Mouse (Mus musculus) hindbrain, embryonic 16.5 days (tissue): ENCODE measurements around the gene Gm17545. TPM values are rescaled to one million over a fixed set of nuclear protein-coding genes. Genes with fewer than 3 reads are reported as not detected.

ENCODE experiments used
- ATAC-seq: fragments of 200-750 bp; cut with Nextera tagmentation; 2 replicates; pipeline ENCODE4 v1.8.0; 2017; ENCODE audit warnings: moderate TSS enrichment, moderate library complexity
- H3K27ac ChIP-seq: fragments of 300-500 bp; sonication (generic); 2 replicates; pipeline ENCODE4 v1.5.1; 2014; ENCODE audit warnings: low read depth, mild to moderate bottlenecking, control low read depth, low read length, moderate library complexity
- H3K27me3 ChIP-seq: fragments of 300-500 bp; sonication (generic); replicated peaks from 2 replicates; pipeline ENCODE4 v1.6.1; 2014; ENCODE audit warnings: low read length; ENCODE audit not compliant: control insufficient read depth, insufficient read depth
- H3K36me3 ChIP-seq: fragments of 300-500 bp; sonication (generic); 2 replicates; pipeline ENCODE4 v1.6.1; 2014; ENCODE audit warnings: mild to moderate bottlenecking, low read length, moderate library complexity, mixed read lengths; ENCODE audit not compliant: control insufficient read depth, insufficient read depth
- H3K4me1 ChIP-seq: fragments of 300-500 bp; sonication (generic); 2 replicates; pipeline ENCODE4 v1.6.1; 2014; ENCODE audit warnings: low read depth, low read length; ENCODE audit not compliant: control insufficient read depth, insufficient read depth
- H3K4me2 ChIP-seq: fragments of 300-500 bp; sonication (generic); 2 replicates; pipeline ENCODE4 v1.6.1; 2014; ENCODE audit warnings: mild to moderate bottlenecking, low read length, control low read depth, moderate library complexity
- H3K4me3 ChIP-seq: fragments of 300-500 bp; sonication (generic); 2 replicates; pipeline ENCODE4 v1.5.1; 2014; ENCODE audit warnings: mild to moderate bottlenecking, low read length, control low read depth, moderate library complexity
- H3K9ac ChIP-seq: fragments of 300-500 bp; sonication (generic); 2 replicates; pipeline ENCODE4 v1.6.1; 2014; ENCODE audit warnings: low read depth, mild to moderate bottlenecking, control low read depth, low read length, moderate library complexity
- H3K9me3 ChIP-seq: fragments of 300-500 bp; sonication (generic); 2 replicates; pipeline ENCODE4 v1.6.1; 2014; ENCODE audit warnings: mild to moderate bottlenecking, low read length, moderate library complexity; ENCODE audit not compliant: control insufficient read depth
- WGBS: fragments of 180-500 bp; shearing (Covaris S2); extraction: QIAGEN DNeasy Blood & Tissue Kit; methylation state at CpG from one replicate; pipeline ENCODE4 v1.1.7; 2014; 5-methylcytosine and 5-hydroxymethylcytosine counted together
- polyA plus RNA-seq: library from polyadenylated mRNA; unstranded; fragments of >200 nt; fragmentation: Nextera tagmentation; extraction: Ambion mirVana; gene quantifications from 2 replicates; pipeline ENCODE4 v1.2.1, GENCODE M21; 2015

The Gm17545 gene
- polyA plus RNA-seq, 1 experiment from 2014 or later = not detected

GRCm38 (mm10) chr9:22433221-22433620 lies 20.9 kb upstream of the Gm17545 start:
- peaks cover 7% of the 10 kb centered on the region for H3K4me1 ChIP-seq
- no peak overlapping the region for H3K27ac ChIP-seq
- H3K36me3 ChIP-seq = peaks cover 6% of the 10 kb centered on the region
- ATAC-seq = no peak
- H3K9me3 ChIP-seq = no peaks in the 10 kb centered on the region
- no peak overlapping the region for H3K9ac ChIP-seq
- no peak overlapping the region for H3K4me3 ChIP-seq
- 83% methylated on average over 2 of the region's 2 CpGs for WGBS
- no peaks in the 10 kb centered on the region for H3K27me3 ChIP-seq
- no peak overlapping the region for H3K4me2 ChIP-seq

GRCm38 (mm10) chr9:22434101-22434500 lies 20.0 kb upstream of the Gm17545 start:
- no peak overlapping the region for H3K27ac ChIP-seq
- H3K4me3 ChIP-seq = no peak overlapping the region
- H3K36me3 ChIP-seq = peaks cover 6% of the 10 kb centered on the region
- no peak overlapping the region for H3K4me2 ChIP-seq
- no peaks in the 10 kb centered on the region for H3K27me3 ChIP-seq
- WGBS = 89% methylated on average over 2 of the region's 2 CpGs
- H3K4me1 ChIP-seq = peaks cover 7% of the 10 kb centered on the region
- no peaks in the 10 kb centered on the region for H3K9me3 ChIP-seq
- ATAC-seq = no peak
- no peak overlapping the region for H3K9ac ChIP-seq

GRCm38 (mm10) chr9:22438826-22439225 lies 15.3 kb upstream of the Gm17545 start:
- Histone ChIP-seq H3K9me3 (no peaks in the 10 kb centered on the region), H3K36me3 (peaks cover 15% of the 10 kb centered on the region), H3K4me3 (no peak overlapping the region), H3K27ac (no peak overlapping the region), H3K27me3 (no peaks in the 10 kb centered on the region), H3K4me2 (no peak overlapping the region), H3K4me1 (no peaks in the 10 kb centered on the region), H3K9ac (no peak overlapping the region)
- no peak for ATAC-seq
- 70% methylated on average over 1 of the region's 1 CpGs for WGBS

GRCm38 (mm10) chr9:22443157-22443556 lies 10.9 kb upstream of the Gm17545 start:
- Histone ChIP-seq H3K9ac (no peak overlapping the region), H3K27ac (no peak overlapping the region), H3K27me3 (no peaks in the 10 kb centered on the region), H3K9me3 (no peaks in the 10 kb centered on the region), H3K4me2 (no peak overlapping the region), H3K36me3 (peaks cover 20% of the 10 kb centered on the region), H3K4me1 (no peaks in the 10 kb centered on the region), H3K4me3 (no peak overlapping the region)
- 93% methylated on average over 10 of the region's 10 CpGs for WGBS
- no peak for ATAC-seq

GRCm38 (mm10) chr9:22445123-22445522 lies 9.0 kb upstream of the Gm17545 start:
- WGBS = 89% methylated on average over 1 of the region's 1 CpGs
- H3K9me3 ChIP-seq = no peaks in the 10 kb centered on the region
- no peaks in the 10 kb centered on the region for H3K4me1 ChIP-seq
- no peak overlapping the region for H3K9ac ChIP-seq
- peaks cover 30% of the 10 kb centered on the region for H3K36me3 ChIP-seq
- no peak overlapping the region for H3K27ac ChIP-seq
- no peak overlapping the region for H3K4me2 ChIP-seq
- no peaks in the 10 kb centered on the region for H3K27me3 ChIP-seq
- no peak overlapping the region for H3K4me3 ChIP-seq
- ATAC-seq = peak; percentile 22; the same call in 1 of the 2 replicates

- Histone ChIP-seq H3K9me3 (no peaks in the 10 kb centered on the region), H3K27me3 (no peaks in the 10 kb centered on the region), H3K36me3 (peaks cover 39% of the 10 kb centered on the region), H3K27ac (no peak overlapping the region), H3K4me2 (no peak overlapping the region), H3K4me1 (no peaks in the 10 kb centered on the region), H3K4me3 (no peak overlapping the region), H3K9ac (no peak overlapping the region)
- 88% methylated on average over 5 of the region's 5 CpGs for WGBS
- no peak for ATAC-seq
Observed at GRCm38 (mm10) chr9:22447213-22447612, 6.9 kb upstream of the Gm17545 start.

- no peak for ATAC-seq
- Histone ChIP-seq H3K36me3 (peaks cover 41% of the 10 kb centered on the region), H3K27me3 (no peaks in the 10 kb centered on the region), H3K27ac (no peak overlapping the region), H3K9me3 (no peaks in the 10 kb centered on the region), H3K9ac (no peak overlapping the region), H3K4me3 (no peak overlapping the region), H3K4me1 (no peaks in the 10 kb centered on the region), H3K4me2 (no peak overlapping the region)
- 89% methylated on average over 13 of the region's 13 CpGs for whole genome bisulfite sequencing
Observed at GRCm38 (mm10) chr9:22448420-22448819, 5.7 kb upstream of the Gm17545 start.

- Histone ChIP-seq H3K27ac (no peak overlapping the region), H3K36me3 (peaks cover 43% of the 10 kb centered on the region), H3K9ac (no peak overlapping the region), H3K4me2 (no peak overlapping the region), H3K4me1 (no peaks in the 10 kb centered on the region), H3K9me3 (no peaks in the 10 kb centered on the region), H3K27me3 (no peaks in the 10 kb centered on the region), H3K4me3 (no peak overlapping the region)
- ATAC-seq = no peak
- WGBS = 94% methylated on average over 6 of the region's 6 CpGs
Observed at GRCm38 (mm10) chr9:22449209-22449608, 4.9 kb upstream of the Gm17545 start.

GRCm38 (mm10) chr9:22452697-22453096 lies 1.4 kb upstream of the Gm17545 start:
- no peak overlapping the region for H3K27ac ChIP-seq
- ATAC-seq = no peak
- no peaks in the 10 kb centered on the region for H3K9me3 ChIP-seq
- H3K27me3 ChIP-seq = no peaks in the 10 kb centered on the region
- H3K4me2 ChIP-seq = no peak overlapping the region
- no peaks in the 10 kb centered on the region for H3K4me1 ChIP-seq
- no peak overlapping the region for H3K9ac ChIP-seq
- peaks cover 62% of the 10 kb centered on the region for H3K36me3 ChIP-seq
- 88% methylated on average over 10 of the region's 10 CpGs for whole genome bisulfite sequencing
- no peak overlapping the region for H3K4me3 ChIP-seq

- H3K9ac ChIP-seq = no peak overlapping the region
- H3K27ac ChIP-seq = no peak overlapping the region
- ATAC-seq = no peak
- H3K4me3 ChIP-seq = no peak overlapping the region
- H3K4me1 ChIP-seq = no peaks in the 10 kb centered on the region
- WGBS = 94% methylated on average over 10 of the region's 10 CpGs
- no peaks in the 10 kb centered on the region for H3K27me3 ChIP-seq
- peaks cover 55% of the 10 kb centered on the region for H3K36me3 ChIP-seq
- no peaks in the 10 kb centered on the region for H3K9me3 ChIP-seq
- no peak overlapping the region for H3K4me2 ChIP-seq
Observed at GRCm38 (mm10) chr9:22453501-22453924, 577 bp upstream of the Gm17545 start.
